Mouse (Mus musculus) heart, embryonic 14.5 days (tissue): ENCODE measurements at regions not wholly inside any gene's neighbourhood (a gene's known extent, or its start where the extent isn't known, plus 50 kb on each side); places are given as distances from the start of the nearest gene placed in this dataset.

Source experiments
- ATAC-seq: fragments of 200-750 bp; cut with Nextera tagmentation; 2 replicates; pipeline ENCODE4 v1.8.0; 2017; ENCODE audit warnings: low read depth, moderate TSS enrichment; ENCODE audit not compliant: insufficient number of reproducible peaks, insufficient read depth, low FRiP score
- H3K27ac ChIP-seq, 2 experiments: fragments of 200-500 bp in 1 of 2; fragments of 300-500 bp in 1 of 2; sonication (generic) in 1 of 2; replicated peaks in 1 of 2; 2 replicates each; pipeline ENCODE4 v1.5.1; 2012 to 2014; ENCODE audit warnings: low read depth in 2 of 2, low read length in 2 of 2, control low read depth in 1 of 2, mild to moderate bottlenecking in 1 of 2, mixed read lengths in 1 of 2; ENCODE audit not compliant: control insufficient read depth in 1 of 2, insufficient read depth in 1 of 2
- H3K27me3 ChIP-seq: fragments of 300-500 bp; sonication (generic); 2 replicates; pipeline ENCODE4 v1.6.1; 2014; ENCODE audit warnings: mild to moderate bottlenecking, low read length, control low read depth; ENCODE audit not compliant: control insufficient read depth, insufficient read depth
- H3K36me3 ChIP-seq: fragments of 300-500 bp; sonication (generic); 2 replicates; pipeline ENCODE4 v1.6.1; 2014; ENCODE audit warnings: mild to moderate bottlenecking, control low read depth, low read length, mixed read lengths; ENCODE audit not compliant: control insufficient read depth, insufficient read depth
- H3K4me1 ChIP-seq, 2 experiments: fragments of 200-500 bp in 1 of 2; fragments of 300-500 bp in 1 of 2; sonication (generic) in 1 of 2; 2 replicates each; pipeline ENCODE4 v1.6.1; 2012 to 2014; ENCODE audit warnings: low read length in 2 of 2, control low read depth in 1 of 2, mixed read lengths in 1 of 2; ENCODE audit not compliant: control insufficient read depth in 2 of 2, insufficient read depth in 2 of 2
- H3K4me2 ChIP-seq: fragments of 300-500 bp; sonication (generic); 2 replicates; pipeline ENCODE4 v1.6.1; 2014; ENCODE audit warnings: mild to moderate bottlenecking, low read length
- H3K4me3 ChIP-seq, 2 experiments: fragments of 200-500 bp in 1 of 2; fragments of 300-500 bp in 1 of 2; sonication (generic) in 1 of 2; 2 replicates each; pipeline ENCODE4 v1.5.1; 2012 to 2014; ENCODE audit warnings: low read length in 2 of 2, mild to moderate bottlenecking in 2 of 2, control low read depth in 1 of 2, low read depth in 1 of 2, moderate library complexity in 1 of 2; ENCODE audit not compliant: control insufficient read depth in 1 of 2, insufficient read depth in 1 of 2
- H3K9ac ChIP-seq: fragments of 300-500 bp; sonication (generic); 2 replicates; pipeline ENCODE4 v1.6.1; 2014; ENCODE audit warnings: mild to moderate bottlenecking, low read length
- H3K9me3 ChIP-seq: fragments of 300-500 bp; sonication (generic); 2 replicates; pipeline ENCODE4 v1.6.1; 2016; ENCODE audit warnings: low read length, control low read depth; ENCODE audit not compliant: control insufficient read depth
- WGBS: fragments of 180-500 bp; shearing (Covaris S2); extraction: QIAGEN DNeasy Blood & Tissue Kit; methylation state at CpG from one replicate; pipeline ENCODE4 v1.1.7; 2014; 5-methylcytosine and 5-hydroxymethylcytosine counted together

DNA sequence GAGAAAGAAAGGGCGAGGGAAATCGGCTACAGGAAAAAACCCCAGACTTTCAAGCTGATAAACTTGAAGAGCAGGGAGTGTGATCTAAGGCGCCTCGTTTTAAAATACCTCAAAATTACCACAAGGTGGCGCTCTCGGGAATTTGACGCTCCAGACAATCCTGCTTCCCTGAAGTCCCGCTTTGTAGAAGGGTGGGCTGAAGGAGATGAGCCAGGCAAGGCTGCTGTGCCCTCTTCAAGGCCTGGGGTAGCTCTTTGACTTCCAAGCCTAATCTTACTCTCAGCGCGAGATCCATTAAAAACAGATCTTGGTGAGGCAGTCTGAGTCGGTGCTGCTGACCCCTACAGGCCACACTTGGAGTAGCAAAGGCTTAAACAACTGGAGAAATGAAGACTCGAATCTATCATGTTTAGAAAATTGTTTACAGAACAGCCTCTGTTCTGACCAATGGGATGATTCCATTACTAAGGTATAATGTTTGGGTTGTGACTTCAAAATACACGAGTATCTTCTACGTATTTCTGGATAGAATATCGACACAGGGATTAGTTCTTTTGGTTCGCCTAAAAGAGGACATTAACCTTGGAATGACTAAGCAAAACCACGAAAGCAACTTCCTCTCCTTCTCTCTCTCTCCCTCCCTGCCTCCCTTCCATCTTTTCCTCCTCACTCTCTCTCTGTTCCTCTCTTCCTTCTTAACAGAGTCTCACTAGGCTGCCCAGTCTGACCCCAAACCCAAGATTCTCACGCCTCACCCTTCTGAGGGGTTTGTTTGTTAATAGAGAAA lies 83.7 kb upstream of the Pik3cg start:
- peak overlapping the region; percentile 69 for H3K4me2 ChIP-seq
- H3K9me3 ChIP-seq: no peaks in the 10 kb centered on the region
- H3K9ac ChIP-seq: peak overlapping the region; percentile 45; the same call in 1 of the 2 replicates
- no peaks in the 10 kb centered on the region for H3K27me3 ChIP-seq
- WGBS: 26% methylated on average over 18 of the region's 18 CpGs
- H3K4me3 ChIP-seq: peak overlapping the region; percentile 41 to 49
- no peaks in the 10 kb centered on the region for H3K36me3 ChIP-seq
- ATAC-seq: no peak; the same call in 1 of the 2 replicates
- no peak overlapping the region for H3K27ac ChIP-seq
- peaks cover 0 to 6% of the 10 kb centered on the region in 2 experiments; a peak in 1 of 4 replicates for H3K4me1 ChIP-seq

DNA sequence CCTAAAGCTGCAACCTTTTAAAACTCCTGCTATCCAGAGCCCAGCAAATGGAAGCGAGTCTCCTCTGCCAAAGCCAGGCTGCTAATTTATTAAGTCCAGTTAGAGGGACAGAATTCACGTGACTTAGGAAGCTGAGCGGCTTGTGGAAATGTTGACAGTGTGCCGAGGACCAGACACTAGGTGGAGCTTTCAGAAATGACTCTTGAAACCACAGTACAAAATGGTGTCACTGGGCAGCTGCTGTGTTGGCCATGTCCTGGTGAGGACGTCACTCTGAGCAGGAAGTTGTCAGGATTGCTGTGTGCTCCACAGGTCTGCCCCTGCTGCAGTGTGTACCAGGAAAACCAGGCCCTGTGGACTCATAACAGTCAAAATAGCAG lies 84.3 kb upstream of the Pik3cg start:
- no peak for ATAC-seq
- 64% methylated on average over 5 of the region's 5 CpGs for WGBS
- Histone ChIP-seq H3K36me3 (no peaks in the 10 kb centered on the region), H3K9me3 (no peaks in the 10 kb centered on the region), H3K27ac (no peak overlapping the region), H3K9ac (no peak overlapping the region), H3K4me2 (no peak overlapping the region), H3K27me3 (no peaks in the 10 kb centered on the region), H3K4me3 (no peak overlapping the region), H3K4me1 (peaks cover 0 to 6% of the 10 kb centered on the region in 2 experiments; a peak in 1 of 4 replicates)

DNA sequence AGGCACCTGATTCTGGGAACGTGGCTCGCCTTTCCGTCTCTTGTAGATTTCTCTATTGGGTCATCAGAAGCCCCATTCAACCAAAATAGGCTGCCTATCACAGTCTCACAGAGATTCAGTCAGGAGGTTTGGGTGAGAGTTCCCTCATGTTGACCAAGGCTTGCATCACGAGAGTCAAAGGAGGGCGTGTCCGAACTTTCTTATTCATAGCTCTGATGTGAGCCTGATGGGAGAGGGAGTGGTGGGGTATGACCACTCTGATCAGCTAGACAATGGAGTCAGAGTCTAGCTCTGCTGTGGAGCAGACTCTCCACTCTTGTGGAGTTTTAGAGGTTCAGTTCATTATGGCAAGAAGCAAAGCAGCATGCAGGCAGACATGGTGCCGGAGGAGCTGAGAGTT lies 81.1 kb upstream of the Ccdc71l start:
- ATAC-seq: no peak
- Histone ChIP-seq H3K4me3 (no peak overlapping the region), H3K4me1 (no peaks in the 10 kb centered on the region), H3K9ac (no peak overlapping the region), H3K27me3 (no peaks in the 10 kb centered on the region), H3K9me3 (0 out of 2 replicates have a peak, but pooled peaks cover 2% of the 10 kb centered on the region), H3K36me3 (no peaks in the 10 kb centered on the region), H3K27ac (no peak overlapping the region), H3K4me2 (no peak overlapping the region)
- WGBS: 92% methylated on average over 7 of the region's 7 CpGs

DNA sequence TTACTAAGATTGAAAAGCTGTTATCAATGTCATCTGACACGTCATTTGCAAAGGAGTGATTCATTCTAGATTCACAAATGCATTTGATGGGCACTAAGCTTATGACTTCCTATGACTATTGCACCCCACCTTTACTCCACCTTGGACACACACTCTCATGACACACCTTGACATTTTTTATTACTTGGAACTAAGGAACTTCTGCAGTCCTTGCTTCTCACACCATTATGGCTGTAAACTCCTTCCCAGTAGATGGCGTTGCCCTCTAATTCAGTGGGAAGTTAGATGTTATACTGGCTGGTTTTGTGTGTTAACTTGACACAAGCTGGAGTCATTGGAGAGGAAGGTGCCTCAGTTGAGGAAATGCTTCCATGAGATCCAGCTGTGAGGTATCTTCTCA lies 78.8 kb upstream of the Ccdc71l start:
- no peak overlapping the region for H3K4me3 ChIP-seq
- H3K9me3 ChIP-seq: 0 out of 2 replicates have a peak, but pooled peaks cover 2% of the 10 kb centered on the region
- H3K4me2 ChIP-seq: no peak overlapping the region
- no peak for ATAC-seq
- H3K36me3 ChIP-seq: no peaks in the 10 kb centered on the region
- WGBS: 65% methylated on average over 2 of the region's 2 CpGs
- H3K9ac ChIP-seq: no peak overlapping the region
- H3K4me1 ChIP-seq: no peaks in the 10 kb centered on the region
- no peak overlapping the region for H3K27ac ChIP-seq
- no peaks in the 10 kb centered on the region for H3K27me3 ChIP-seq

DNA sequence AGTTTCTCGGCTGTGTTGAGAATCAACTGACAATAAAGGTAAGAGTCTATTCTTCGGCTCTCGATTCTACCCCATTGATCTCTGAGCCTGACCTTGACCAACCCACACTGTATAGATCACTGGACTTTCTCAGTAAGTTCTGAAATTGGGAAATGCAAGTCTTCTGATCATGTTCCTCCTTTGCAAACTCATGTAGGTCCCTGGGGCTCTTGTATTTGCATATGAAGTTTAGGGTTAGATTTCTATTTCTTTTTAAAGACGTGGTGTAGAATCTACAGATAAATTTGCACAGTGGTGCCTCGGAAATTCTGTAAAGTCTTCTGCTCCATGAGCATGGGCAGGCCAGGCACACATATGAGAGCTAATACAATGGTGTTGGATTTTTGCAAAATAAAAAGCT lies 72.8 kb upstream of the Ccdc71l start:
- Histone ChIP-seq H3K27ac (no peak overlapping the region), H3K27me3 (no peaks in the 10 kb centered on the region), H3K4me1 (no peaks in the 10 kb centered on the region), H3K36me3 (no peaks in the 10 kb centered on the region), H3K4me3 (no peak overlapping the region), H3K4me2 (no peak overlapping the region), H3K9me3 (no peaks in the 10 kb centered on the region), H3K9ac (no peak overlapping the region)
- WGBS: 85% methylated on average over 5 of the region's 5 CpGs
- ATAC-seq: no peak

DNA sequence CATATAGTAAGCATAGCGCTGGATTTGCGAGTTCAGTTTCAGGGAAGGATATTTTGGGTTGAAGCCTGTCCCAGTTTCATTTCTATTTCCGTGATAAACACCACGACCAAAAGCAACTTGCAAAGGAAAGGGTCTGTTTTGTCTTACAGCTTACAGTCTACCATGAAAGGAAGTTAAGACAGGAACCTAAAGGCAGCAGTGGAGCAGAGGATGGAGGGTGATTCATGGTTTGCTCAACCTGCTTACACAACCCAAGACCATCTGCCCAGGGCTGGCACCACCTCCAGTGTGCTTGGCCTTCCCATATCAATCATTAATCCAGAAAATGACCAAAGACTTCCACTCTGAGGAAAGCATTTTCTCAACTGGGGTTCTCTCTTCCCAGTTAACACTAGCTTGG lies 72.2 kb upstream of the Ccdc71l start:
- no peaks in the 10 kb centered on the region for H3K9me3 ChIP-seq
- H3K4me2 ChIP-seq: no peak overlapping the region
- no peaks in the 10 kb centered on the region for H3K27me3 ChIP-seq
- WGBS: 76% methylated on average over 4 of the region's 4 CpGs
- no peak for ATAC-seq
- H3K4me3 ChIP-seq: no peak overlapping the region
- H3K27ac ChIP-seq: no peak overlapping the region
- no peaks in the 10 kb centered on the region for H3K36me3 ChIP-seq
- no peaks in the 10 kb centered on the region for H3K4me1 ChIP-seq
- H3K9ac ChIP-seq: no peak overlapping the region

DNA sequence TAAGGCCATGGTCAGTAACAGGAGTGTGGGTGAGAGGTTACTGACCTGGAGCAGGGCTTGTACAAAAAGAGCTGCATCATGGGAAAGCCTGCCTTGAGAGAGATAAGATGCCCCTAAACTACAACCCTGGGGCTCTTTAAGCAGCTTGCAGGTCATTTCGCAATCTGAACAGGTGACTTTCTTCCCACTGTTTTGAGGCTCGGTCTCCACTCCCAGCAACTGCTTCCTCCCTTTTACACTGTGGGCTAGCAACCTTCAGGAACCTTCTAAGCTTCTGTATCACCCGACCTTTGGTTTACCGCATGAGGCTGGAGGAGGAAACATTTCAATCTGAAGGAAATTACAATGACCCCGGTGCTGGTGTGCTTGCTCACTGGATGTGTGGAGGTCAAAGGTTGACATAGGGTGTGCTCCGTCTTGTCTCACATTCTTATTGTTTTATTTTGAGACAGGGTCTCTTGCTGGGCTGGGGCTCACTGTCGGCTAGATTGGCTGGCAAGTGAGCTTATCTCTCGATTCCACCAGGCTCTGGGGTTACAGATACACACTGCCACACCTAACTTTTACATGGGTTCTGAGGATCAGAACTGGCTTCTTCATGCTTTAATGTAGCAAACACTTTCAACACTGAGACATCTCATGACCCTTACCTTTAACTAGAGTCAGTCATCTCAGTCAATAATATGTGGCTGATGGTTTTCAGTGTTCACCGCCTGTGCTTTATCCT lies 71.1 kb upstream of the Ccdc71l start:
- Histone ChIP-seq H3K27me3 (no peaks in the 10 kb centered on the region), H3K27ac (no peak overlapping the region), H3K4me1 (no peaks in the 10 kb centered on the region), H3K36me3 (no peaks in the 10 kb centered on the region), H3K4me2 (no peak overlapping the region), H3K4me3 (no peak overlapping the region), H3K9me3 (no peaks in the 10 kb centered on the region), H3K9ac (no peak overlapping the region)
- 62% methylated on average over 9 of the region's 9 CpGs for WGBS
- no peak for ATAC-seq
